Mouse (Mus musculus) kidney, postnatal 10 days (tissue): ENCODE measurements at regions not wholly inside any gene's neighbourhood (a gene's known extent, or its start where the extent isn't known, plus 50 kb on each side); places are given as distances from the start of the nearest gene placed in this dataset.
A peak's percentile ranks its signal among the peaks of the same experiment; 100 is the strongest.
"Not testable (repeated sequence)": the region's sequence is repeated elsewhere in the genome, so short reads cannot be mapped to it uniquely, and the experiment has no call there.

ENCODE experiments used
- DNase-seq: peaks from one replicate; pipeline ENCODE4 v3.0.0; 2021; ENCODE audit warnings: mixed read lengths

DNA sequence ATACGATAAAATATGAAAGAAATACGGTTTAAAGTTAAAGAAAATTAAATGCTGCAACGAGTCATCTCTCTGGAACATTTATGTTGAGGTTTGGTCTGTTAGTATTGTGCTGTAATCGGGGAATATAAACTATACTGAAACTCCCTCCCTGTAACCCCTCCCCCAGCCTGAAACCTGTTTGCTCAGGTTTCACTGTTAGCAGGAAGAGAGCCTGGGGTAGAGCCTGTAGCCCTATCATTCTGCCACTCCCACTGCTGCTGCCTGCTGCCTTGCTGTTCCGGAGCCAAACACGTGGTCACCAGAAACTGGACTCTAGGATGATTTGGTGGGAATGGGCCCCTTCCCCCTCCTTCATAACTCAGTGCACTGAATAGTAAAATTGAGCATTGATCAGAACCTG is 127.3 kb upstream of the Tram1l1 start:
- DNase-seq: not testable (repeated sequence)

DNA sequence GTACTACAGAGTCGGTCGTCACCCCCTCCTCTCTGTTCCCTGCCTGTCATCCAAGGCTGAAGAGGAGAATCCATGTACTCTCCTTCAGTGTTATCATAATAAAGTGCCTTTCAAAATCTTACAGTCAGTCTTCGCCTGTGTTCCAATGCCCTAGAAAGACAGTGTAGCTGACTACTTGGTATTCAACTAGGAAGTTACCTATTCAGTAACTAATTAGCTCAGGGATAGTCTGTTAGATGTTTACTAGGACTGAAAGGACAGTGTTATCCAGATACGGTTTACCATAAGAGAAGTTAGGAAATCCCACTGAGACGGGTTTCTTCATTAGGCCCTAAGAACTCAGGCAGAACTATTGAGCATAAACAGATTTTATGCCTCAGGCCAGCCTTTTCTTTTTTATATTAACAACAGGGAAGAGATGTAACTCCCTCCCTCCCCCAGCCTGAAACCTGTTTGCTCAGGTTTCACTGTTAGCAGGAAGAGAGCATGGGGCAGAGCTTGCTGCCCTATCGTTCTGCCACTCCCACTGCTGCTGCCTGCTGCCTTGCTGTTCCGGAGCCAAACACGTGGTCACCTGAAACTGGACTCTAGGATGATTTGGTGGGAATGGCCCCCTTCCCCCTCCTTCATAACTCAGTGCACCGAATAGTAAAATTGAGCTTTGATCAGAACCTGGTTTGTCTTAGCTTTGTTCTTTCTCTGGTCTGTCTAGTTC is 120.3 kb upstream of the Tram1l1 start:
- peak; percentile 18 for DNase-seq

GRCm38 (mm10) chr3:124217131-124217530 is 103.5 kb upstream of the Tram1l1 start:
- no peak for DNase-seq

DNA sequence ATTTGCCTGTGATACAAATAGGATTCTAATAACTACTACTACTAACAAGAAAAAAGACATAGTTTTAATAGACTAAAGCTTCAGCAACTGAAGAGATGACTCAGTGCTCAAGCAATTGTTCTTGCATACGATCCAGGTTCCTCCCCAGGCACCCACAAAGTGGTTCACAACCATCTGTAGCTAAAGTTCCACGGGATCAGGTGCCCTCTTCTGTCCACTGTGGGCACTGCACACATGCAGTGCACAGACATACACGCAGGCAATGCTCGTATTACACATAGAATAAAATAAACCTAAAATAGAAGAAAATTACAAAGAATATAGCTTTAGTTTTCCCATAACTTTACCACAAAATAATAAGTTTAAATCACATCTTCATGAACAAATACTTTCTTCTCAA is 94.7 kb upstream of the Tram1l1 start:
- DNase-seq: peak; percentile 4

DNA sequence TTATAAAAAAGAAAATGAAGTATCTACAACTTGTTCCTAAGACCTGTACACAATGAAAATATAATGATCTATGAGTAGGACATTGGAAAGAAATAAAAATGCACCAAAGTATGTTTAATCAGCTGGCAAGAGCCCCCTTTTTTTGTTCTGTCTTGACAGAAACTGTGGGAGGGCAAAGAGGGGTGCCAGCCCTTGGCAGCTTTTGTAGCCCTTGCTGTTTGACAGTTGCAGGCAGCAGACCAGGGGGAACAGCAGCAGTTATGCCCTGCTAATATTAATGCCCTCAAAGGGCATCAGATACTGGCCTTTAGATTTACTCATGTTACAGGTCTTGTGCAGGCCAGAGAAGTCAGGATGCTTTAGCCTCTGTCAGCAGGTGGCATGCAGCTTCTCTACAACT is 93.0 kb upstream of the Tram1l1 start:
- DNase-seq: no peak

- no peak for DNase-seq
Observed at GRCm38 (mm10) chr3:124240936-124241733, 79.5 kb upstream of the Tram1l1 start.

DNA sequence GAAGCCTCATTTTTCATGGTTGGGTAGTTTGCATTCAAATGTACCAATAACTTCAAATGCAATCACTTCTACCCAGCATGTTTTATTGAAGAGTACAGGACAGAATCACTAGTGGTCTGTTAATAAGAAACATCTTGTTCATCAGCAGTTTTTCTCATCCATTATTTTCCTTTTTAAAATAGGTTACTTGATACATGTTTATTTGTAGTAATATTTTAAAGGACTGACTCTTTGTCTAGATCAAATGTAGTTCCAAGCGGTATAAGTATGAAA is 79.0 kb upstream of the Tram1l1 start:
- DNase-seq: no peak

- DNase-seq: no peak
Observed at GRCm38 (mm10) chr3:124262150-124262549, 58.5 kb upstream of the Tram1l1 start.

DNA sequence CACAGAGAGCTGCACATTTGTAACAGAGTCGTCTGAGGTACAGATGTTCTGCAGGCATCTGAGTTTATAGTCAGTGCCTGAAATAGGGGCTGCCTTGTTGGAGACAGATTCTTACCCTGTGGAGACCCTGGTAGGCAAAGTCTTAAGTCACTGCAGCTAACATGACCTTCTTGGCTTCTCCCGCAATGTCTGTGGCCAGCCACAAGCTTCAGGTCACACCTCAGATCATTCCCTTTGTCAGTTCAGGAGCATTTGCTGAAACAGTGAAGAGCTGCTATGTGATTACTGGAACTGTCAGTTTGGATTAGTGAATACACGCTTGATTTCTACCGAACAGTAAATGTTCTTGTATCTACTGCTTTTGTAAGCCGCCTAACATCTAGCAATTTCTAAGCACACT is 53.8 kb upstream of the Tram1l1 start:
- DNase-seq: no peak

DNA sequence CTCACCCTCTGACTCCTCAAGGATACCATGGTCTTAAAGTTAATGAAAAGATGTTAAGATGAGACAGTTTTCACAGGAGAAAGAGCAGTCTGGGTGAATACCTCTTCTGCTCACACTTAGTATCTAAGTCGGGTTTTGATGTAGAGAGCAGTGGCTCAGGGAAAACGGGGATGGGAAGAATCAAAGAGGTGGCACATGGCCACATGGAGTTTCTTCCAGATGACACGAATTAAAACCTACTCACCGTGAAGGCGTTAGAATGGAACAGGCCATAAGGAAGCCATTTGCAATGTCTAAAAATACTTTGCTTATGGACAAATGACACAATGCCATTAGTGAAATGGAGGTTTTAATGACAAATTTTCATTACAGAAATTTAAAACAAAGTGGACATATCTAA is 50.1 kb upstream of the Tram1l1 start:
- DNase-seq: no peak
